Mouse (Mus musculus) liver, embryonic 12.5 days (tissue): Measurements from ENCODE around the gene Prss23. TPM values are rescaled to one million over a fixed set of nuclear protein-coding genes. Genes with fewer than 3 reads are reported as not detected.

Experiments used
- ATAC-seq: fragments of 200-750 bp; cut with Nextera tagmentation; 2 replicates; pipeline ENCODE4 v1.8.0; 2017; ENCODE audit warnings: moderate number of reproducible peaks, mild to moderate bottlenecking, moderate library complexity
- H3K27ac ChIP-seq: fragments of 300-500 bp; sonication (generic); 2 replicates; pipeline ENCODE4 v1.5.1; 2016; ENCODE audit warnings: mild to moderate bottlenecking
- H3K27me3 ChIP-seq: fragments of 300-500 bp; sonication (generic); replicated peaks from 2 replicates; pipeline ENCODE4 v1.6.1; 2016; ENCODE audit warnings: mild to moderate bottlenecking, moderate library complexity
- H3K36me3 ChIP-seq: fragments of 300-500 bp; sonication (generic); 2 replicates; pipeline ENCODE4 v1.6.1; 2016; ENCODE audit warnings: mild to moderate bottlenecking, moderate library complexity
- H3K4me1 ChIP-seq: fragments of 300-500 bp; sonication (generic); 2 replicates; pipeline ENCODE4 v1.6.1; 2016
- H3K4me2 ChIP-seq: fragments of 300-500 bp; sonication (generic); 2 replicates; pipeline ENCODE4 v1.6.1; 2016; ENCODE audit warnings: mild to moderate bottlenecking, moderate library complexity
- H3K4me3 ChIP-seq: fragments of 300-500 bp; sonication (generic); 2 replicates; pipeline ENCODE4 v1.5.1; 2016; ENCODE audit warnings: mild to moderate bottlenecking, moderate library complexity
- H3K9ac ChIP-seq: fragments of 300-500 bp; sonication (generic); 2 replicates; pipeline ENCODE4 v1.6.1; 2016; ENCODE audit warnings: mild to moderate bottlenecking, moderate library complexity
- H3K9me3 ChIP-seq: fragments of 300-500 bp; sonication (generic); replicated peaks from 2 replicates; pipeline ENCODE4 v1.6.1; 2016; ENCODE audit warnings: mild to moderate bottlenecking, moderate library complexity
- WGBS: fragments of 180-500 bp; shearing (Covaris S2); methylation state at CpG from one replicate; pipeline ENCODE4 v1.1.7; 2016; ENCODE audit not compliant: insufficient replicate concordance; 5-methylcytosine and 5-hydroxymethylcytosine counted together
- polyA plus RNA-seq: library from polyadenylated mRNA; unstranded; fragments of >200 nt; fragmentation: Nextera tagmentation; extraction: Ambion mirVana; gene quantifications from 2 replicates; pipeline ENCODE4 v1.2.1, GENCODE M21; 2016

Gene Prss23
- polyA plus RNA-seq, 1 experiment from 2014 or later = 5.4 TPM

DNA sequence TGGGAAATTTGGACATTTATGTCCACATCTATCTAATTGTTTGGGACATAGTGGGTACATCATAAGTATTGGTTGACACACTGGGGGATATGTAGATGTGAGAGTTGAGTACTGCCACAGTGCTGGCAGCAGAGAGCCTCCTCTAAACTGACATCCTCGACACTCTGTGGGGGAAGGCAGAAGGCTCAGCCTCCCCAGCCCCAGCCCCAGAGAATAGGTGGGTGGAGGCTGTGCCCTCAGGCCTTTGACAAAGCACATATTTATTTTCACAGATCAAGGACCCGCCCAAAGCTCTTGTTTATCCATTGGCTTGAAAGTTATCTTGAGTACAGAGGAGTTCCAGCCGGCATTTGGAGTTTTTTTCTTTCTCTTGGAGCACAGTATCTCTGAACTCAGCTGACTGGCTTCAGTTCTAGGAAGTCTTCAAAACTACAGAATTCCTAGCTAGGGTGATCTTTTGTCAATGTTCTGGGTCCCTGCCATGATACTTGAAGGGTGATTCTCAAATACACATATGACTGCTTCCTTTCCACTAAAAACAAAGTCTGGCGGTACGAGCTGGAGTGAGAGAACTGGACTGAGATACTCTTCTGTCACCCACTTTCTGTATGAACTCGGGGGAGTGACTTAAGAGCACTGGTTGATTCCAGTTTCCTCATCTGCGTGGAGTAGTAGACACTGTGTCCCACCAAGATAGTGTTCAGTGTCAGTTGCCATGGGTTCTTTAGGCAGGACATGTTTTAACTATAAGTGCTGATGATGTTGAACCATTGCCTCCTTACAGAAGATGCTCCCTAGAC lies 43.0 kb downstream of the Prss23 start:
- Histone ChIP-seq H3K4me1 (no peaks in the 10 kb centered on the region), H3K9me3 (no peaks in the 10 kb centered on the region), H3K27me3 (no peaks in the 10 kb centered on the region), H3K4me2 (no peak overlapping the region), H3K36me3 (no peaks in the 10 kb centered on the region), H3K27ac (no peak overlapping the region), H3K4me3 (no peak overlapping the region), H3K9ac (no peak overlapping the region)
- ATAC-seq = no peak
- 52% methylated on average over 7 of the region's 7 CpGs for WGBS

DNA sequence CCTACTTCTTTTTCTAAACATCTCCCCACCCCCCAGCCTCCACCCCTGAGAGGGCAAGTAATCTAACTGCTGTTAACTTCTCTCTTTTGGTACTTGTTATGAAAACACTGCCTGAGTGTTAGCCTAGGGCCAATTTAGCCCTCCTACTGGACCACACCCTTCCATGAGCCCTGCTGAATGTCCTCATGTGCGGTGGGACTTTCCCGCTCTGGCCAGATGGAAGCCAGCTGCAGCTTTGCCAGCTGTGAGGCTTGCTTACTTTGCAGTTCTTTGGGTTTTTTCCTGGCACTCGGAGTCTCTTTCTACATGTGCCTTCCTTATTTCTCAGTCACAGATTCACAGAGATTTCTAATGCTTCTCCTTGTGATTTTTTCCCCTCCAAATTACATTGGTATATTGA lies 45.3 kb downstream of the Prss23 start:
- H3K27me3 ChIP-seq = no peaks in the 10 kb centered on the region
- ATAC-seq = no peak
- no peak overlapping the region for H3K4me3 ChIP-seq
- no peaks in the 10 kb centered on the region for H3K9me3 ChIP-seq
- H3K9ac ChIP-seq = no peak overlapping the region
- WGBS = 59% methylated on average over 3 of the region's 3 CpGs
- no peaks in the 10 kb centered on the region for H3K4me1 ChIP-seq
- H3K36me3 ChIP-seq = no peaks in the 10 kb centered on the region
- no peak overlapping the region for H3K4me2 ChIP-seq
- no peak overlapping the region for H3K27ac ChIP-seq

DNA sequence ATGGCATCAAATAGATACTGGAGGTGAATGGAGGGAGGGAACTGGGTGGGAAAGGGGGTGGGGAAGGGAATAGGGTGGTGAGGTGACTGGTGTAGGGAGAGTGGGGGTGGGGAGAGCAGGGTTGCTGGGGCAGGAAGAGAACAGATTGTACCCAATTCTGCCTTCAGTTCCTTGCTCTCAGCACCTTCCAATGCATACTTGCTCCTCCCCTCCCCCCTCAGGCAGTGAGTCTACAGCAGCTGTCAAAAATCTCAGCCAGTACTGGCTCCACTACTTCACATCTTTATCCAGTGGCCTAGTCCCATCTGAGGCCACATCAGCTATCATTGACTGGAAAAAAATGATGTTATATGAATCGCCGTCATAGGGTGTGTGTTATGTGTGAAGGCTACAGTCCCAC lies 48.5 kb downstream of the Prss23 start:
- no peaks in the 10 kb centered on the region for H3K4me1 ChIP-seq
- H3K27me3 ChIP-seq = no peaks in the 10 kb centered on the region
- ATAC-seq = no peak
- no peak overlapping the region for H3K4me2 ChIP-seq
- H3K27ac ChIP-seq = no peak overlapping the region
- no peak overlapping the region for H3K9ac ChIP-seq
- H3K4me3 ChIP-seq = no peak overlapping the region
- no peaks in the 10 kb centered on the region for H3K9me3 ChIP-seq
- no peaks in the 10 kb centered on the region for H3K36me3 ChIP-seq
- 79% methylated on average over 2 of the region's 2 CpGs for WGBS

DNA sequence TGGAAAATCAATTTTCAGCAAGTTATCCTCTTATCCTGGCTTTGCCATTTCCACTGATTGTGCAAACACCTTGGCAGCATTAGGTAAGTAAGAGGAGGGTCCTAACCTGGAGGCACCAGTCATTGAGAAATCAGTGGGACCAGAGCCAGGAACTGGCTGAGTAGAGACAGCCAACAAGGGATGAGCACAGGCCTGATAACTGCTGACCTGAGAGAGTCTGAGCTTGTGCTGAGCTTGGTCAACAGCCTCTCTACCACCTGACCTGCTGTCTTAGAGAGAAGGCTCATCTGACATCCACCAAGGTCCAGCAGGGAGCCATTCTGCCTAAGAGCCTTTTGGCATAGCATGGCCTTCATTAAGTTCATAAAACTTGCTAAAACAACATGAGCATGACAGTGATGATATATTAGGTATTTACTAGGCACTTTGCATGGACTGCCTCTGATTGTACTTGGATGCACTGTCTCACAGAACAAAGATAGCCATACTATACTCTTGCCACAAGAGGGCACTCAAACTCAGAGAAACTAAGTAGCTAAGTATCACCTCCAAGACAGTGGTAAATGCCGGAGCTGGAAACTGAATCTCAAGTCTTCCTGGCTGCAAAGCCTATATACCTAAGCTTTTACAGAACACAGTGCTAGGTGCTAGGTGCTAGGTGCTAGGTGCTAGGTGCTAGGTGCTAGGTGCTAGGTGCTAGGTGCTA lies 49.5 kb downstream of the Prss23 start:
- Histone ChIP-seq H3K9ac (no peak overlapping the region), H3K9me3 (no peaks in the 10 kb centered on the region), H3K4me1 (no peaks in the 10 kb centered on the region), H3K4me3 (no peak overlapping the region), H3K36me3 (no peaks in the 10 kb centered on the region), H3K27me3 (no peaks in the 10 kb centered on the region), H3K27ac (no peak overlapping the region), H3K4me2 (no peak overlapping the region)
- ATAC-seq = no peak
- WGBS = 18% methylated on average over 1 of the region's 1 CpGs

DNA sequence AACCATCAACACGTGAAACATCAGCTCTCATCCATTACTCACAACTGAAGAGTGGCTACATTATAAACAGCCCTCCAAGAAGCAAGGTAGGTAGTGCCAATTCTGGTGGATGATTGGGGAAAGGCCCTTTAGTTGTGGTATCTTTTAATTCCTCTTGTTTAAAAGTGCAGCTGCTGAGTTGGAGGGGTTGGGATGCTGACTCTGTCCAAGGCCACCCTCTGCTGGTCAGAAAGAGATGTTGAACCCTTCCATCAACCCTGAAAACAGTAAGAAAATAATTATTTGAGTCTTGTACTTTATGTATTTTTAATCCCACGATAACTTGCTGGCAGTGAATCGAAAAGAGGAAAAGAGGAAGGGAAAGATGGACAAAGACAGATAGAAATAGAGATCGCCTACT lies 53.5 kb downstream of the Prss23 start:
- Histone ChIP-seq H3K4me3 (no peak overlapping the region), H3K27me3 (no peaks in the 10 kb centered on the region), H3K4me2 (no peak overlapping the region), H3K36me3 (no peaks in the 10 kb centered on the region), H3K4me1 (no peaks in the 10 kb centered on the region), H3K9me3 (no peaks in the 10 kb centered on the region), H3K27ac (no peak overlapping the region), H3K9ac (no peak overlapping the region)
- ATAC-seq = no peak
- 28% methylated on average over 4 of the region's 4 CpGs for WGBS

DNA sequence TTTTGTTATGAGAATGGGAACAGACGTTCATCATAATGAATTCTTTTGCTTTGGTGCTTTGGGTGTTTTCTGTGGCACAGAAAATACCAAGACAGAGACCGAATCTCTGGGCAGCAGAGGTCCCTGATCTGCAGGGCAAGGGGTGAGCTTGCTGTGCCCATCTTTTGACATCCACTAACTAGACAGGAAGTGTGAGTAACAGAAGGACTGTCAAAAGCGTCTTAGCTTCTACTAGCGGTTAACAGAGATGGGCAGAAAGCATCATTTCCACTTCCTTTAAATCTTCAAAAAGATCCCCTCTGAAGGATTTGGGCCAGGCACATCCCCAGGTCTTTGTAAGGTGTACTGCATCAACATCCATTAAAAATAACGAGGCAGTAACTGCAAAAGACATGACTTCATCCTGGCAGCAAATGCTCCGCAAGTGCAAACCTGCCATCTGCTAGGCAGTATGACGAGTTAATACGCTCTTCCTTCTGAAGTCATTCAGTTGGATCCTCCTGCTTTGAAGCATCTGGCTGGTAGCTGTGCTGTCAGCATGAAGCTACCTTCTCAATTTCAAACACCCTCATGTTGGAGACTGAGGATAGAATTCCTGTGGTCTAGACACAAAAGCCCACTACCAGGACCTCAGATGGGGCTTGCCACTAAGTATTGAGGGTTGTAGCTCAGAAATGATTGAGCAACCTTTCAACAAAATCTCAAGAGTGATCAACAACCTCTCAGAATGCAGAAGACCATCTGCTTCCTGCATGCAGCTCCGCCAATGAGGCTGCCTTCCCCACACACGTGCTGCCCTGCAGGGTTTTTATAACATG lies 63.0 kb downstream of the Prss23 start:
- no peaks in the 10 kb centered on the region for H3K9me3 ChIP-seq
- ATAC-seq = no peak
- H3K4me3 ChIP-seq = no peak overlapping the region
- no peaks in the 10 kb centered on the region for H3K36me3 ChIP-seq
- no peaks in the 10 kb centered on the region for H3K27me3 ChIP-seq
- no peak overlapping the region for H3K27ac ChIP-seq
- no peaks in the 10 kb centered on the region for H3K4me1 ChIP-seq
- no peak overlapping the region for H3K9ac ChIP-seq
- WGBS = 48% methylated on average over 10 of the region's 10 CpGs
- H3K4me2 ChIP-seq = no peak overlapping the region

DNA sequence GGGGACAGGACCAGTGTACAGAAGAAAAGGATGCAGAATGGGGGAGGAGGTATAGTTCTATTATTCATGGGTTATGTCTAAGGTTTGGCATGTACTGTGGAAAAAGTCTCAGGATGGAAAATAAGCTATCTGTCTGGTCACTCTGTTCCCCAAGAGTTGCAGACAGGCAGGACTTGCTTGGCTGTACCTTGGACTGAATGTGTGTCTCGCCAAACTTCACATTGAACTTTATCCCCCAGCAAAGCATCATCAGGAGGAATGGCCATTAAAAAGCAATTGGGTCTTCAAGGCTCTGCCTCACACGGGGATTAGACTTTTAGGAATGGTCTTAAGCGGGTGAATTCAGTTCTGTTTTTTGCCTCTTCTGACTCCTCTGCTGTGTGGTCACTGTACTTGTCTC lies 63.7 kb downstream of the Prss23 start:
- no peak for ATAC-seq
- H3K36me3 ChIP-seq = no peaks in the 10 kb centered on the region
- H3K27me3 ChIP-seq = no peaks in the 10 kb centered on the region
- H3K9ac ChIP-seq = no peak overlapping the region
- no peak overlapping the region for H3K4me3 ChIP-seq
- H3K9me3 ChIP-seq = no peaks in the 10 kb centered on the region
- H3K4me1 ChIP-seq = no peaks in the 10 kb centered on the region
- H3K4me2 ChIP-seq = no peak overlapping the region
- 65% methylated on average over 3 of the region's 3 CpGs for WGBS
- H3K27ac ChIP-seq = no peak overlapping the region

DNA sequence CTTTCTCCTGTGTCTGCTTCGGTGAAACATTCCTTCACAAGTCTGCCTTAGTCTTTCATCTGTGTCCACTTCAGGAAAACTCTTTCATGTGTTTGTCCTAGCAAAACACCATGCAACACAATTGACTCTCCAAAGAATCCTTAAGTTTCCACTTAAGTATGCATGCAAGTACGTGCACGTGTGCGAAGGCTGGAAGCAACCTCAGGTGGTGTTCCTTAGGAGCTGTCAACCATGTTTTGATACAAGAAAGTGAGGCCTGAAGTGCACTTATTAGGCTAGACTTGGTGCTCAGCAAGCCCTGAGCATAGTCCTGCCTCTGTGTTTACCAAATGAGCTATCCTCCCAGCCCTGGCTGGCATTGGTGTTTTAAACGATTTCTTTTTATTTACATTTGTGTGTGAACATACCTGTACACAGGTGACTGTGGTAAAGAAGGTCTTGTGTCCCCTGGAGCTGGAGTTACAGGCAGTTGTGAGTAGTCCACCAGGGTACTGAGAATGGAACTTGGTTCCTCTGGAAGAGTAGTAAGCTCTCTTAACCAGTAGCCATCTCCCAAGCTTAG lies 64.3 kb downstream of the Prss23 start:
- no peaks in the 10 kb centered on the region for H3K4me1 ChIP-seq
- no peak overlapping the region for H3K9ac ChIP-seq
- ATAC-seq = no peak
- H3K27me3 ChIP-seq = no peaks in the 10 kb centered on the region
- WGBS = 76% methylated on average over 5 of the region's 5 CpGs
- no peak overlapping the region for H3K4me2 ChIP-seq
- no peaks in the 10 kb centered on the region for H3K9me3 ChIP-seq
- no peak overlapping the region for H3K27ac ChIP-seq
- H3K36me3 ChIP-seq = no peaks in the 10 kb centered on the region
- no peak overlapping the region for H3K4me3 ChIP-seq

DNA sequence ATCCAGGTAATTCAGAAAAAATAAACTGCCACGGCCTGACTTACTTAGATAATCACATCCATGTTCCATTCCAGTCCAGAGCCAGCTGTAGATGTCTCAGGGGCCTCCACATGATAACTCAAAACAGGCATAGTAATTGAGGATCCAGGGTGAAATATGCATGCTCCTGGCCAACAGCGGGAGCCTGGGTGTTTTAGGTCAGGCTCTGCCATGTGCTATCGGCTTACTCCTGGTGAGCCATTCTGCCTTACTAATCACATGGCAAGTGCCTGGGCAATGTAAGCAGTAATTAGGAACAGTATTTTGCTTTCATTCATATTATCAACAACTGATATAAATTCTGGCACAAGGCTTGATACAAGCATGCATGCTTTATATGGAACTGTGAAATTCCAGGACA lies 65.6 kb downstream of the Prss23 start:
- no peak overlapping the region for H3K27ac ChIP-seq
- WGBS = 64% methylated on average over 3 of the region's 3 CpGs
- no peak for ATAC-seq

DNA sequence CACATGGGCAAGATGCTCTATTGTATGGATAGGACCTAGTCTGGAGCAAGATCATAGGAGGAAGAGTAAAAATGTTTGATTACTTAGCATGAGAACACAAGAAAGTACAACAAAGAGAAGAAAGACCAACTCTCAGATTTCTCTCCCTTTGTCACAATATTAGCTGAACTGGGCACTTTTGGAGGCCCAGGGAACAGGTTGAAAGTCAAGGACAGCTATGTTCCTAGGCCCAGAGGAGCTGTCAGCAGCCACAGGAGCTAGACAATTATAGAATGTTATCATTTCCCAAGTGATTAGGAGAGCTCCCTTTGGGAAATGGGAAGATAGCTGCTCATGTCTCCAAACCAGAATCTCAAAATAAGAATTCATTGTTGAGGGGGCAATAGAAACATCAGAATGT lies 66.1 kb downstream of the Prss23 start:
- Histone ChIP-seq H3K36me3 (no peaks in the 10 kb centered on the region), H3K9ac (no peak overlapping the region), H3K27ac (no peak overlapping the region), H3K27me3 (no peaks in the 10 kb centered on the region), H3K4me1 (no peaks in the 10 kb centered on the region), H3K9me3 (no peaks in the 10 kb centered on the region), H3K4me2 (no peak overlapping the region), H3K4me3 (no peak overlapping the region)
- ATAC-seq = no peak

More for the DNA sequence above, 65.6 kb downstream of the Prss23 start:
- no peaks in the 10 kb centered on the region for H3K9me3 ChIP-seq
- H3K4me3 ChIP-seq = no peak overlapping the region
- no peaks in the 10 kb centered on the region for H3K36me3 ChIP-seq
- no peaks in the 10 kb centered on the region for H3K27me3 ChIP-seq
- H3K4me2 ChIP-seq = no peak overlapping the region
- no peak overlapping the region for H3K9ac ChIP-seq
- no peaks in the 10 kb centered on the region for H3K4me1 ChIP-seq

DNA sequence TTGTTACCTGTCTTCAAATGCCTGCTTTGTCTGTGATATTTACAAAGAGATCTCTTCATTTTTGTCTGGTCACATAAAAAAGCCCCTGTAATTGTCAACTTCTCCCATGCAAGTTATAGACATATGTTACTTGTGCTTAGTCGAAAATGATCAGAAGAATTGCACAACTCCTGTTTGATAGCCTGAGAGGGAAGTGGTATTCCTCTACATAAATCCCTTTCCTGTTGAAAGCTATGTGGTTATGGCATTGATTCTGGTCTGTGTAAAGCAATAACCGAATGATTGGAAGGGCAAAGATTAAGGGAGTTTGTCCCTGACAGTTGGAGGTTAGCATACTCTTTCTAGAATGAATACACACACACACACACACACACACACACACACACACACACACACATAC lies 67.3 kb downstream of the Prss23 start:
- Histone ChIP-seq H3K27ac (no peak overlapping the region), H3K4me1 (no peaks in the 10 kb centered on the region), H3K9me3 (no peaks in the 10 kb centered on the region), H3K36me3 (no peaks in the 10 kb centered on the region), H3K9ac (no peak overlapping the region), H3K4me2 (no peak overlapping the region), H3K4me3 (no peak overlapping the region), H3K27me3 (no peaks in the 10 kb centered on the region)
- ATAC-seq = no peak
- 29% methylated on average over 2 of the region's 2 CpGs for WGBS
